Mouse (Mus musculus): ENCODE data around the gene Tmem132b. TPM values are rescaled to one million over a fixed set of nuclear protein-coding genes. Genes with fewer than 3 reads are reported as not detected.

The Tmem132b gene
- total and polyA plus RNA-seq, 3 experiments = not detected

DNA sequence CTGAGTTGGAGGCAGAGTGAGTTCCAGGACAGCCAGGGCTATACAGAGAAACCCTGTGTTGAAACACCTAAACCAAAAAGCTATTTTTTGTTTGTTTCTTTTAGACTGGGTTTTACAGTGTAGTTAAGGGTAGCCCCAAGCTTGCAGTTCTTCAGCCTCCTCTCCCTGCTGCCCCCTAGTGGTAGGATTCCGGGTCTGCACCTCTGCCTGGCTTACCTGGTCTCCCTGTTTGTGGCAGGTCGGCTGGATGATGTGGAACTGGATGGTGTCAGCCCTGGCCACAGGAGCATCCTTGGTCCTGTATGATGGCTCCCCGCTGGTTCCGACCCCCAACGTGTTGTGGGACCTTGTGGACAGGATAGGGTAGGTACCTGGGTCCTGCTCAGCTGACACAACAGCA is 22.0 kb upstream of the Tmem132b start:
- H3K9ac ChIP-seq (ENCODE audit: insufficient read depth, low read depth) = no peak overlapping the region
- H3K4me3 ChIP-seq (replicated peaks in 1 of 3; ENCODE audit: low read depth in 2 of 3, low read length in 2 of 3, poor library complexity in 1 of 3) = no peak overlapping the region
- H3K27me3 ChIP-seq (replicated peaks) = no peaks in the 10 kb centered on the region
- peaks cover 56 to 89% of the 10 kb centered on the region in 2 experiments for H3K36me3 ChIP-seq (replicated peaks in 1 of 2; ENCODE audit: control insufficient read depth in 1 of 2, insufficient read depth in 1 of 2, low read length in 1 of 2)
- peak; percentile 67 for DNase-seq (ENCODE audit: extremely low read depth)
- in situ Hi-C loops (cut with MboI; ENCODE audit: low pct_ligation_motif_present, low pct_unique_long_range_greater_than_20kb, low sequenced_read_pairs) (no loop called here), dilution Hi-C loops (cut with MboI; ENCODE audit: extremely low pct_ligation_motif_present, extremely low pct_unique_long_range_greater_than_20kb, low sequenced_read_pairs) (no loop called here)
- H3K79me2 ChIP-seq (replicated peaks; ENCODE audit: control insufficient read depth, extremely low read depth, insufficient read depth, poor library complexity, severe bottlenecking) = no peaks in the 10 kb centered on the region
- H3K27ac ChIP-seq (ENCODE audit: insufficient read depth, low read depth) = no peak overlapping the region
- H3K9me3 ChIP-seq (replicated peaks; ENCODE audit: low read length) = peaks cover 2% of the 10 kb centered on the region
- no peaks in the 10 kb centered on the region for H3K4me1 ChIP-seq (ENCODE audit: control insufficient read depth in 1 of 2, insufficient read depth in 2 of 2)
- TF ChIP-seq RAD21 (IDR thresholded peaks at IDR 0.05; ENCODE audit: low read depth, low read length) (peak; percentile 33), SMC3 (IDR thresholded peaks at IDR 0.05; ENCODE audit: low read depth, low read length) (peak; percentile 63), NRF1 (IDR thresholded peaks at IDR 0.05; ENCODE audit: low read depth, low read length) (no peak), RCOR1 (conservative IDR thresholded peaks at IDR 0.05; ENCODE audit: low read depth, low read length) (no peak), CTCF (conservative IDR thresholded peaks at IDR 0.05 in 1 of 2, IDR thresholded peaks at IDR 0.05 in 1 of 2; ENCODE audit: low read depth in 2 of 2, low read length in 2 of 2) (peak; percentile 79 to 84; a peak in 3 of 4 replicates)
- H3K4me2 ChIP-seq (ENCODE audit: insufficient read depth, low read depth, poor library complexity, severe bottlenecking) = no peak overlapping the region

DNA sequence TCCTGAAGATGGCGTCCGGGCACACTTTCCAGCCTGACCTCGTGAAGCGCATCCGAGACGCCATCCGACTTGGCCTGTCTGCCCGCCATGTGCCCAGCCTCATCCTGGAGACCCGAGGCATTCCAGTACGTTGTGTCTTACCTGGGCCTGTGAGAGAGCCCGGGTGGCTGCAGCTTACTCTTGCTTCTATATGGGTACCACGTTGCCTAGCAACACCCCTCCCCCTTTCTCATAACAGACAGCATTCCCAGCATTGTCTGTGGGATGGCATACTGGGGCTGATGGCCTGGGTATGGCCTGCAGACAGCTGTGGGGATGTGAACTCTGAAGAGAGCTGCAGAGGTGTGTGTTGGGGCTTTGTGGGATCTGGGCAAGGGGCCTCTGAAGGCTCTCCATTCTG is 16.6 kb upstream of the Tmem132b start:
- Histone ChIP-seq H3K4me3 (replicated peaks in 1 of 3; ENCODE audit: low read depth in 2 of 3, low read length in 2 of 3, poor library complexity in 1 of 3) (no peak overlapping the region), H3K9ac (ENCODE audit: insufficient read depth, low read depth) (no peak overlapping the region), H3K9me3 (replicated peaks; ENCODE audit: low read length) (no peaks in the 10 kb centered on the region), H3K4me2 (ENCODE audit: insufficient read depth, low read depth, poor library complexity, severe bottlenecking) (no peak overlapping the region), H3K4me1 (ENCODE audit: control insufficient read depth in 1 of 2, insufficient read depth in 2 of 2) (no peaks in the 10 kb centered on the region), H3K79me2 (replicated peaks; ENCODE audit: control insufficient read depth, extremely low read depth, insufficient read depth, poor library complexity, severe bottlenecking) (no peaks in the 10 kb centered on the region), H3K27me3 (replicated peaks) (no peaks in the 10 kb centered on the region), H3K36me3 (replicated peaks in 1 of 2; ENCODE audit: control insufficient read depth in 1 of 2, insufficient read depth in 1 of 2, low read length in 1 of 2) (peaks cover 60 to 95% of the 10 kb centered on the region in 2 experiments), H3K27ac (ENCODE audit: insufficient read depth, low read depth) (no peak overlapping the region)
- dilution Hi-C loops (cut with MboI; ENCODE audit: extremely low pct_ligation_motif_present, extremely low pct_unique_long_range_greater_than_20kb, low sequenced_read_pairs) = no loop called here
- no peak for DNase-seq (ENCODE audit: extremely low read depth)
- TF ChIP-seq EP300 (IDR thresholded peaks at IDR 0.05; ENCODE audit: low read length) (no peak), BHLHE40 (IDR thresholded peaks at IDR 0.05; ENCODE audit: low read depth, low read length) (no peak), ZMIZ1 (IDR thresholded peaks at IDR 0.05; ENCODE audit: low read depth, low read length) (no peak), POLR2A (IDR thresholded peaks at IDR 0.05; ENCODE audit: low read depth, low read length) (no peak)
- in situ Hi-C loops (cut with MboI; ENCODE audit: low pct_ligation_motif_present, low pct_unique_long_range_greater_than_20kb, low sequenced_read_pairs) = no loop called here

GRCm38 (mm10) chr5:125518640-125519039 is 12.9 kb upstream of the Tmem132b start:
- Histone ChIP-seq H3K4me1 (ENCODE audit: control insufficient read depth in 1 of 2, insufficient read depth in 2 of 2) (peaks cover 0 to 15% of the 10 kb centered on the region in 2 experiments; a peak in 3 of 4 replicates), H3K36me3 (replicated peaks in 1 of 2; ENCODE audit: control insufficient read depth in 1 of 2, insufficient read depth in 1 of 2, low read length in 1 of 2) (peaks cover 34 to 83% of the 10 kb centered on the region in 2 experiments), H3K4me3 (replicated peaks in 1 of 3; ENCODE audit: low read depth in 2 of 3, low read length in 2 of 3, poor library complexity in 1 of 3) (no peak overlapping the region), H3K9ac (ENCODE audit: insufficient read depth, low read depth) (no peak overlapping the region), H3K9me3 (replicated peaks; ENCODE audit: low read length) (no peaks in the 10 kb centered on the region), H3K79me2 (replicated peaks; ENCODE audit: control insufficient read depth, extremely low read depth, insufficient read depth, poor library complexity, severe bottlenecking) (no peaks in the 10 kb centered on the region), H3K27ac (ENCODE audit: insufficient read depth, low read depth) (no peak overlapping the region), H3K27me3 (replicated peaks) (no peaks in the 10 kb centered on the region), H3K4me2 (ENCODE audit: insufficient read depth, low read depth, poor library complexity, severe bottlenecking) (no peak overlapping the region)
- dilution Hi-C loops (cut with MboI; ENCODE audit: extremely low pct_ligation_motif_present, extremely low pct_unique_long_range_greater_than_20kb, low sequenced_read_pairs) (no loop called here), in situ Hi-C loops (cut with MboI; ENCODE audit: low pct_ligation_motif_present, low pct_unique_long_range_greater_than_20kb, low sequenced_read_pairs) (no loop called here)
- DNase-seq (ENCODE audit: extremely low read depth) = peak; percentile 35
- TF ChIP-seq RAD21 (IDR thresholded peaks at IDR 0.05; ENCODE audit: low read depth, low read length) (peak; percentile 43), NRF1 (IDR thresholded peaks at IDR 0.05; ENCODE audit: low read depth, low read length) (no peak), UBTF (IDR thresholded peaks at IDR 0.05; ENCODE audit: low read depth, low read length) (no peak), KAT2A (IDR thresholded peaks at IDR 0.05; ENCODE audit: insufficient replicate concordance, low read length) (no peak), MXI1 (IDR thresholded peaks at IDR 0.05; ENCODE audit: low read depth, low read length) (no peak), MAX (IDR thresholded peaks at IDR 0.05; ENCODE audit: low read length) (no peak), CTCF (conservative IDR thresholded peaks at IDR 0.05 in 1 of 2, IDR thresholded peaks at IDR 0.05 in 1 of 2; ENCODE audit: low read depth in 2 of 2, low read length in 2 of 2) (peak; percentile 47 to 60; a peak in 3 of 4 replicates), ETS1 (conservative IDR thresholded peaks at IDR 0.05; ENCODE audit: low read depth, low read length) (no peak), TCF12 (IDR thresholded peaks at IDR 0.05; ENCODE audit: low read depth, low read length) (no peak), MEF2A (IDR thresholded peaks at IDR 0.05; ENCODE audit: borderline replicate concordance, low read depth, low read length) (no peak), SMC3 (IDR thresholded peaks at IDR 0.05; ENCODE audit: low read depth, low read length) (peak; percentile 17), NELFE (IDR thresholded peaks at IDR 0.05; ENCODE audit: low read depth, low read length) (no peak), JUND (conservative IDR thresholded peaks at IDR 0.05; ENCODE audit: low read depth, low read length) (no peak)
